Mouse (Mus musculus) cerebellum, adult 11-12 months (tissue): ENCODE results near the gene Ptprm.

Experiments
- DNase-seq: peaks from one replicate; pipeline ENCODE4 v3.0.0; 2022

Ptprm gene

GRCm38 (mm10) chr17:67055681-67056080 lies 298.6 kb downstream of the Ptprm start:
- DNase-seq: no peak

DNA sequence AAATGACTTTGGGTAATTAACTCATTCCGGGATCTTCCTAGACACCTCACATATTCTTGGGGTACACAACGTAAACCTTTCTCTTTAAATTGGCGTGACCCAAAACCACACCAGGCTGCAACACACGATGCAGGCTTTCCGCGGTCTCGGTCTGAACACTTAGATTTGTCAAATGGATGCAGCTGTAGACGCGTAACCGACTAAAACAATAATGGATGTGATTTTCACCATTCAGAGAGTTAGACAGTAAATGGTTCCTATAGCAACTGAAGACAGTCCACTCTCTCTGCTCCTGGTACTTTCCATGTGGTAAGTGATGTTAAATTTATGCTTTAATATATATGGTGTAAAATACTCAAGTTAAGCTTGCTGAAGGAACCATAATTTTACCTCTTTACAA lies 300.1 kb downstream of the Ptprm start:
- no peak for DNase-seq

DNA sequence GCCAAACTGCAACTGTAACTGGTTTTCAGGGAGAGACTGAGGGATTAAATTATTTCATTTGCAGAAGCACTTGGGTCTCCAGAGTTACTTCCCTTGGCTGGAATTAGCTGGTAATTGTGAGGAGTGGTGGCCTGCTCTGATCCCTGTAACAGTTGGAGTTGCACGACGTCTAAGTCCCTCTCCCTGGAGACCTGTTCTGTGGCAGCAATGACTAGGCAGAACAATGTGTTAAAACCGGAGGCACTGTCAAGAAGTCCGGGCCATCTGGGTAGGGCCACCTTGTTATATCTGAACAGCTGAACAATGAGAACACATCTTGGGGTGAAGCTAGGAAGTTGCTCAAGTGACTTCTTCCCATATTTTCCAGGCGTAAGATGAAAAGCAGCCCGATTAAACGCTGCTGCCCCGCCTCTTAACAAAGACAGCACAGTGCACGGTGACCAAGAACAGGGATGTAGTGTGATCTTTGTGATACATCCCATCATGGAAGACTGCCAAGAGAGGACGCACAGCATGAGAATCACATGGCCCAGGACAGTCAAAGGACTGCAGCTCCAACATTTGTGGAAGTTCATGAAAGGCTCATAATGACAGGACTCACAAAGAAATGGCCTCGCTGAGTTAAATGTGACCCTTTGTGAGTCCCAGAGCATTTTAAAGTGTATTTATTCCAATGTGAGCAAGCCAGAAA lies 301.5 kb downstream of the Ptprm start:
- DNase-seq: no peak

- no peak for DNase-seq
These were observed 306.6 kb downstream of the Ptprm start for GRCm38 (mm10) chr17:67047697-67048096.

DNA sequence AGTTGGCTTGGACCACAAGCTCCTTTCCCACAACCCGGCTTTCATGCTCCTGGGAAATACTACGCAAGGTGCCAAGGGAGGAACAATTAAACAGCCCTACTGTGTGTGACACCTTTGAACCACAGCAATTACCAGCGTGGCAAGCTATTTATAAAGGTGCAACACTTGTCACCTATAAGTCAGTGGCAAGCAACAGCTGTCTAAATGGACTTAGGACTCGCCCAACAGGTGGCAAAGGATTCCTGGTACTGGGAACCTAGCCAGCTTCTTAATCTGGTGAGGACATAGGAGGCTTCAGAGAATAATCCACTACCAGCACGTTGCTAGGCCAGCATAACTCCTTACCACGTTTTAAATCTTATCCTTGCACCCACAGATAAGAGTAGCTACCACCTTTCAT lies 315.7 kb downstream of the Ptprm start:
- DNase-seq: no peak

DNA sequence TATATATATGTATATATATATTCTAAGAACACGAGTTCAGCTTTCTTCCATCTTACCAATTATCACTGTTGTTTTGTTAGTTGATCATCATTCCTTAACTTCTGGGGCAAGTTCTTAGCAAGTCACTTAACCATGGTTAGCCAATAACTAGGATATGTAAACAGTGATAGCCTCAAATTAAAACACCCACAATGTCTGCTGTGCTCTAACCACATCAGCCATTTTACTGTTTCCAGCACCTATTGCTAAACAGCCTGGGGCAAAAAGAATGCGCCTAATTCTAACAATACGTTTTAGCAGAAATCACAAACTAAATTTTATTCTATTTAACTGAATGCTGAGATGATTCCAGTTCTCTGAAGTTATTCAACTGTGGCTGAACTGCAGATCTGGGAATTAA lies 320.7 kb downstream of the Ptprm start:
- DNase-seq: no peak

DNA sequence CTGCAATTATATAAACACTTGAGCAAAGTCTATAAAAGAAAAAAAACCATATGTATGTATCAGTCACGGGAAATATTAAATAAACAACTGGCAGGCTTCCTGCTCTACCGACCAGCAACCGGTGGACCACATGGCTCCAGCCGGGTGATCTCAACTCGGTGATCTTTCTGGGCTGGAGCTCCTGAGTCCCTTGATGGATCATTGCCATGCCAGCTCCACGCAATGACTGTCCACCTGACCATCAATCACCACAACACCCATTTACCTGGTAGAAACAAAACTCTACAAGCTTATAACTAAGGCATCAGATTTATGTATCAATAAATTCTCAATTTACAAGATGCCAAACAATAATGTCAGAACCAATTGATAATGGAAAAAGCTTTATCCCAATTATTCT lies 322.2 kb downstream of the Ptprm start:
- DNase-seq: no peak

DNA sequence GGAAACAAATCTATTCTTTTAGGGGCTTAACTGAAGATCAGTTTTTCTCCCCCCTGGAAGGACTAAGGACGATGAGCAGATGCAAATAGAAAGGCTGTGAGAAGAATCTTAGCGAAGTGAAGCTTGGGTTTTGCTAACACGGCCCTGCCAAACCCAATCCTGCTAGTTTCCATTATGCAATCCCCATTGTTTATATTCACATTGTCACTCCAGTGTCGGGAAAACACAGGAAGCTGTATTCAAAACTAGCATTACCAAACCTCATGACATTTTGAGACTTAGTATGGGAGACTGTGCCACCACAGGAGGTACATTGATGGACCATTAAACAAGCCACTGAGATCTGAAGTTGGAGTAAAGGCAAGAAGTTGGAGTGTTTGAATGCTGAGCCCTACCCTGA lies 322.9 kb downstream of the Ptprm start:
- DNase-seq: no peak

GRCm38 (mm10) chr17:67027274-67027673 lies 327.0 kb downstream of the Ptprm start:
- DNase-seq: no peak

DNA sequence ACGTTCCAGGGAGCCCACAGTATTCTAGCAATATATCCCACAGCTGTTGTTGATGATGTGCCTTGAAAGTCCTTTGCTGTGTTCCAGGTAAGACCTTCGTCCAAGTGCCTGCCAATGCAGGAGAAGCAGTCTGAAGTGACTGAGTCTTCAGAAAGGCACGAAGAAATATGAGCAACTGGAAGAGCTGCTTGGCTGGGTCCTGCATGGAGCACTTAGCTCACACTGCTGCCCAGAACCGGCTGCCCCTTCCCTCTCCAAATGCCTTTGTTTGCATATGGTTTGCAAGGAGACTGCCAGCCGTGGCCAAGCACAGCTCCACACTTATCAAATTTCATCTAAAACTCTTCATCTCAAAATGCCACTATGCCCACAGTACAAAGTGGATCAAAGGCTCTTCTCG lies 337.8 kb downstream of the Ptprm start:
- DNase-seq: no peak

GRCm38 (mm10) chr17:67013217-67013616 lies 341.0 kb downstream of the Ptprm start:
- no peak for DNase-seq

DNA sequence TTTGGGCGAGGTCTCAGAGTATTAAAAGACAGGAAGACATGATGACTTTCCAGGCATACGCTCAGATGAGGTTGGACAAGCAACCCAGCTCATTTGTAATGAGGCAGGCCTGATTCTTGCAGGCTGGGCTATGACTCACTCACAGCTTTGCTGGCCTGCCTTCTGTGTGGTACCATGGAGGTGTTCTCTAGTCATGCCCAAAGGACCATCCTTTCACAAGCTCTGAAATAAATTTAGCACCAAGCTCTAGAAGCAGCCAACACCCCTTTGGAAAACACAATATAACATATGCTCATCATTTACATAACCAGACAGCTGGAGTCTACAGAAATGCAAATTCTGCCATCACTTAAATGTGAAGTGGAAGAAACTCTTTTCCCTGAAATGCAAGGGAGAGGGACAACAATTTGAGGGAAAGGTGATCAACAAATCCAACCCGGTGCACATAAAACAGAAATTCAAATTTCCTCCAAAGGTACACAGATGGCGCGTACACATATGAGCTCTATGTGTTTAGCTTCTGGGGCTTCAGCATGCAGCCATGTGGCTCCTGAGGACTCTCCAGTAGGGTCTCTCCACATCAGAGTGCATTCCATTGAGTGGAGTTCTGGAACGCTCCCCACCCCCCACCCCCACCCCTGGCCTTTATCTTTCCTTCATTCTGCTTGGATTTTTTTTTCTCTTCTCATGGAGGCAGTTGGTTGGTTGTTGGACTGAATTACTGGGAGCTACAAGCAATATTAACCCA lies 342.2 kb downstream of the Ptprm start:
- DNase-seq: no peak

- DNase-seq: no peak
These were observed 344.1 kb downstream of the Ptprm start for GRCm38 (mm10) chr17:67010136-67010535.

GRCm38 (mm10) chr17:67008137-67008536 lies 346.1 kb downstream of the Ptprm start:
- DNase-seq: no peak

DNA sequence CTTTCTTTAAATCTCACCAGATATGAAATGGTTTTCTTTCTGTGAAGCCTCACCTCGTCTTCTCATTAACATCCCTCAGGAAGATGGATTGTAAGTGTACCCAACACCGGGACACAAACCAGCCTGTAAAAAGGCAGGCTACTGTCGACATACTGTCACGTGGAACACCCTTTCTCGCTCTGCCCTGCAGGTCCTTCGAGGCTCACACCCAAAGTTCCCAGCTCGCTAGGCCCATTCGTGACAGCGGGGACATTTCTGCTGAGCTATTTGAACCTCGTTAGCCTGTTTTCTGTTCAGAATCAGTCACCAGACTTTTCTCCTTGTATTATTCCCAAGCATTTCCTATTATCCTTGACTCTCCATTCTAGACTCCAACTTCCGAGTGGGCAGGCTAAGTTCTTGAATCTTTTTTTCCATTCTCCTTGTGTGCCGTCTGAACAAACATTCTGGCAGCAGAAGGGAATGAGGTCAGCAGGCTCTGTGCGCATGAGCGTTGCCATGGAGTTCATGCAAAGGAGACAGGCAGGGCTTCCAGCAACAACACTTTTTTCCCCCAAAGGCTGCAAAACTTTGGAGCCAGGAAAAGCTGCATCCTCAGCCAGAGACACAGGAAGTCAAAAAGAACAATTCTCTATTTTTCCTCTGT lies 347.4 kb downstream of the Ptprm start:
- peak; percentile 44 for DNase-seq

GRCm38 (mm10) chr17:66996882-66997281 lies 357.4 kb downstream of the Ptprm start:
- no peak for DNase-seq

GRCm38 (mm10) chr17:66996016-66996415 lies 358.2 kb downstream of the Ptprm start:
- no peak for DNase-seq

GRCm38 (mm10) chr17:66991815-66992214 lies 362.4 kb downstream of the Ptprm start:
- DNase-seq: no peak

GRCm38 (mm10) chr17:66990761-66991160 lies 363.5 kb downstream of the Ptprm start:
- DNase-seq: no peak

DNA sequence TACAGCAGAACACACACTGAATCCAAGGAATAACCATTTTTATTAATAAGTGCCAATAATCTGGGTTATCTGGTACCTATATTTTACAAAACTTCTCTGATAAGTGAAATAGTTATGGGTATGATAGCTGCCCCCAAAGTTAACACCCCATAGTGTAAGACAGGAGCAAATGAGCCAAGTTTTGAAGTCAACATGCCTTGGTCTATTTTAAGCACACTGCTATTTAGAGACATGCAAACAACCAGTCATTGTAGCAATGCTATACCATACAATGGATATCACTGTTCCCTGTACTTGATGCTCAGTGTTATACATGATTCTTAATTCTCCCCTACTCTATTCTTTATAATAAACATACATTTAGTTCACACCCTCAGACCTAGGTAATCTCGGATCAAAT lies 366.2 kb downstream of the Ptprm start:
- no peak for DNase-seq

GRCm38 (mm10) chr17:66981649-66982048 lies 372.6 kb downstream of the Ptprm start:
- no peak for DNase-seq

DNA sequence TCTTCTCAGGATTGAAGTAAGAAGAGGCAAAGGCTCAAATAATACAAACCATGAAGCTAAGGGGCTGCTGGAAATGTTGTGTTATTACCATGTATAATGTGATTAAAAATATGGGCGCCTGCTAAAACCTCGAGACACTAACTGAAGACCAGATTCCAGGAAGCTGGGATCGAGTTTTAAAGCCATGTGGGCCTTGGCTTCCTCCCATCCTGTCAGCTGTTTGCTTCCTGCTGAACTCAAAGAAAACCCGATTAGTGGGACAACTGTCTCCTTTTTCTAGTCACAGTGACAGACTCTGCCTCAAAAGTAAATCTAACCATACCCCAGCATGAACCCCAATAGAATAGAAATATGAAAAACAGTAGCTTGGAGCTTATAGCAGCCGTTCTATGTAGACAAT lies 374.3 kb downstream of the Ptprm start:
- no peak for DNase-seq

- DNase-seq: no peak
These were observed 377.8 kb downstream of the Ptprm start for GRCm38 (mm10) chr17:66976490-66976889.

- DNase-seq: no peak
These were observed 381.3 kb downstream of the Ptprm start for GRCm38 (mm10) chr17:66972976-66973375.
